Mouse (Mus musculus): ENCODE results near the gene Thnsl2. TPM values are rescaled to one million over a fixed set of nuclear protein-coding genes. Genes with fewer than 3 reads are reported as not detected.
A peak's percentile ranks its signal among the peaks of the same experiment; 100 is the strongest.

The Thnsl2 gene
- total and polyA plus RNA-seq, 3 experiments = 3.4 to 6.0 (median 4.1) TPM

GRCm38 (mm10) chr6:71106170-71106945, 37.9 kb downstream of the Thnsl2 start:
- WGBS = 39% methylated on average over 19 of the region's 19 CpGs
- Histone ChIP-seq H3K27ac (no peak overlapping the region), H3K4me3 (no peak overlapping the region), H3K4me1 (ENCODE audit: control insufficient read depth, insufficient read depth, low read length) (peaks cover 4% of the 10 kb centered on the region; the same call in 1 of the 2 replicates), H3K36me3 (ENCODE audit: control insufficient read depth, insufficient read depth, low read length) (no peaks in the 10 kb centered on the region), H3K79me2 (replicated peaks; ENCODE audit: control insufficient read depth, insufficient read depth, low read length) (no peaks in the 10 kb centered on the region), H3K9ac (ENCODE audit: low read depth, low read length) (no peak overlapping the region), H3K27me3 (ENCODE audit: control insufficient read depth, insufficient read depth, low read length) (no peaks in the 10 kb centered on the region)
- peak in 1 of 2 experiments; percentile 14 for DNase-seq
- intact Hi-C loops (cut with DNase I) = no loop called here
- TF ChIP-seq POLR2A (IDR thresholded peaks at IDR 0.05; ENCODE audit: insufficient read depth, low read depth, low read length) (no peak), EP300 (IDR thresholded peaks at IDR 0.05; ENCODE audit: insufficient read depth, low read depth, low read length) (no peak), CTCF (IDR thresholded peaks at IDR 0.05) (no peak)

- H3K79me2 ChIP-seq (replicated peaks; ENCODE audit: control insufficient read depth, insufficient read depth, low read length) = no peaks in the 10 kb centered on the region
- TF ChIP-seq CTCF (IDR thresholded peaks at IDR 0.05) = no peak
- no peak for TF ChIP-seq EP300 (IDR thresholded peaks at IDR 0.05; ENCODE audit: insufficient read depth, low read depth, low read length)
- TF ChIP-seq POLR2A (IDR thresholded peaks at IDR 0.05; ENCODE audit: insufficient read depth, low read depth, low read length) = no peak
- no peaks in the 10 kb centered on the region for H3K36me3 ChIP-seq (ENCODE audit: control insufficient read depth, insufficient read depth, low read length)
- WGBS = 87% methylated on average over 3 of the region's 3 CpGs
- H3K9ac ChIP-seq (ENCODE audit: low read depth, low read length) = no peak overlapping the region
- H3K4me1 ChIP-seq (ENCODE audit: control insufficient read depth, insufficient read depth, low read length) = no peaks in the 10 kb centered on the region
- intact Hi-C loops (cut with DNase I) = no loop called here
- no peak overlapping the region for H3K4me3 ChIP-seq
- DNase-seq = no peak
- no peaks in the 10 kb centered on the region for H3K27me3 ChIP-seq (ENCODE audit: control insufficient read depth, insufficient read depth, low read length)
- H3K27ac ChIP-seq = no peak overlapping the region
These were observed 48.1 kb downstream of the Thnsl2 start for GRCm38 (mm10) chr6:71096126-71096525.

- 63% methylated on average over 5 of the region's 5 CpGs for WGBS
- Histone ChIP-seq H3K9ac (ENCODE audit: low read depth, low read length) (no peak overlapping the region), H3K27ac (no peak overlapping the region), H3K27me3 (ENCODE audit: control insufficient read depth, insufficient read depth, low read length) (no peaks in the 10 kb centered on the region), H3K36me3 (ENCODE audit: control insufficient read depth, insufficient read depth, low read length) (no peaks in the 10 kb centered on the region), H3K4me3 (no peak overlapping the region), H3K79me2 (replicated peaks; ENCODE audit: control insufficient read depth, insufficient read depth, low read length) (no peaks in the 10 kb centered on the region), H3K4me1 (ENCODE audit: control insufficient read depth, insufficient read depth, low read length) (no peaks in the 10 kb centered on the region)
- TF ChIP-seq EP300 (IDR thresholded peaks at IDR 0.05; ENCODE audit: insufficient read depth, low read depth, low read length) (no peak), POLR2A (IDR thresholded peaks at IDR 0.05; ENCODE audit: insufficient read depth, low read depth, low read length) (no peak), CTCF (IDR thresholded peaks at IDR 0.05) (no peak)
- intact Hi-C loops (cut with DNase I) = no loop called here
- peak in 1 of 2 experiments; percentile 11 for DNase-seq
These were observed 49.5 kb downstream of the Thnsl2 start for GRCm38 (mm10) chr6:71094693-71095092.

GRCm38 (mm10) chr6:71093686-71094085, 50.6 kb downstream of the Thnsl2 start:
- Histone ChIP-seq H3K79me2 (replicated peaks; ENCODE audit: control insufficient read depth, insufficient read depth, low read length) (no peaks in the 10 kb centered on the region), H3K27me3 (ENCODE audit: control insufficient read depth, insufficient read depth, low read length) (no peaks in the 10 kb centered on the region), H3K9ac (ENCODE audit: low read depth, low read length) (no peak overlapping the region), H3K4me3 (no peak overlapping the region), H3K36me3 (ENCODE audit: control insufficient read depth, insufficient read depth, low read length) (no peaks in the 10 kb centered on the region), H3K4me1 (ENCODE audit: control insufficient read depth, insufficient read depth, low read length) (no peaks in the 10 kb centered on the region), H3K27ac (no peak overlapping the region)
- DNase-seq = no peak
- WGBS = 80% methylated on average over 6 of the region's 6 CpGs
- TF ChIP-seq POLR2A (IDR thresholded peaks at IDR 0.05; ENCODE audit: insufficient read depth, low read depth, low read length) (no peak), CTCF (IDR thresholded peaks at IDR 0.05) (no peak), EP300 (IDR thresholded peaks at IDR 0.05; ENCODE audit: insufficient read depth, low read depth, low read length) (no peak)
- intact Hi-C loops (cut with DNase I) = no loop called here

- 85% methylated on average over 5 of the region's 5 CpGs for WGBS
- no peak for TF ChIP-seq EP300 (IDR thresholded peaks at IDR 0.05; ENCODE audit: insufficient read depth, low read depth, low read length)
- no peak for TF ChIP-seq CTCF (IDR thresholded peaks at IDR 0.05)
- TF ChIP-seq POLR2A (IDR thresholded peaks at IDR 0.05; ENCODE audit: insufficient read depth, low read depth, low read length) = no peak
These were observed 53.8 kb downstream of the Thnsl2 start for GRCm38 (mm10) chr6:71090475-71090874.

GRCm38 (mm10) chr6:71089735-71090134, 54.5 kb downstream of the Thnsl2 start:
- Histone ChIP-seq H3K36me3 (ENCODE audit: control insufficient read depth, insufficient read depth, low read length) (no peaks in the 10 kb centered on the region), H3K4me3 (no peak overlapping the region), H3K79me2 (replicated peaks; ENCODE audit: control insufficient read depth, insufficient read depth, low read length) (no peaks in the 10 kb centered on the region), H3K27ac (no peak overlapping the region), H3K4me1 (ENCODE audit: control insufficient read depth, insufficient read depth, low read length) (no peaks in the 10 kb centered on the region), H3K27me3 (ENCODE audit: control insufficient read depth, insufficient read depth, low read length) (no peaks in the 10 kb centered on the region), H3K9ac (ENCODE audit: low read depth, low read length) (no peak overlapping the region)
- no peak for DNase-seq
- intact Hi-C loops (cut with DNase I) = no loop called here
- 88% methylated on average over 4 of the region's 4 CpGs for WGBS
- TF ChIP-seq EP300 (IDR thresholded peaks at IDR 0.05; ENCODE audit: insufficient read depth, low read depth, low read length) (no peak), POLR2A (IDR thresholded peaks at IDR 0.05; ENCODE audit: insufficient read depth, low read depth, low read length) (no peak), CTCF (IDR thresholded peaks at IDR 0.05) (no peak)

More at GRCm38 (mm10) chr6:71090475-71090874, 53.8 kb downstream of the Thnsl2 start:
- H3K36me3 ChIP-seq (ENCODE audit: control insufficient read depth, insufficient read depth, low read length) = no peaks in the 10 kb centered on the region
- H3K27ac ChIP-seq = no peak overlapping the region
- no peak for DNase-seq
- H3K27me3 ChIP-seq (ENCODE audit: control insufficient read depth, insufficient read depth, low read length) = no peaks in the 10 kb centered on the region
- intact Hi-C loops (cut with DNase I) = no loop called here
- H3K4me3 ChIP-seq = no peak overlapping the region
- no peaks in the 10 kb centered on the region for H3K4me1 ChIP-seq (ENCODE audit: control insufficient read depth, insufficient read depth, low read length)
- no peaks in the 10 kb centered on the region for H3K79me2 ChIP-seq (replicated peaks; ENCODE audit: control insufficient read depth, insufficient read depth, low read length)
- H3K9ac ChIP-seq (ENCODE audit: low read depth, low read length) = no peak overlapping the region
